Mouse (Mus musculus): ENCODE measurements around the gene Rtf2.

DNA sequence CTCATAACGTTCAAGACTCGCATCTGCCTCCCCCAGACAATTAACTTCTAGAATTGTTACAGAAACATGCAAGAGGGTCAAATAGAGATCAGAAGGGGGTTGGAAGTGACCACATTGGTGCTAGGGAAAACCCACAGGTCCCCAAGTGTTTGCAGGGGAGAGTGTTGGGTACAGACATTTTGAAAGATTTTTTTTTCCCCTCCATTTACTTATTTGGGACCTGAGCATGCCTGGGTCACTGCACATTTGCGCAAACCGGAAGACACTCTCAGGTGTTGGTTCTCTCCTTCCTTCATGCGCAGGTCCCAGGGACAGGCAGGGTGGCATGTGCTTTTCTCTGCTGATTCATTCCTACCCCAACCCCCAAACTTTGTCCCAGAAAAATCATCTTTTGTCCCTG is 23.5 kb upstream of the Rtf2 start:
- TF ChIP-seq HCFC1 (IDR thresholded peaks at IDR 0.05; ENCODE audit: borderline replicate concordance, insufficient read depth, low read length) (no peak), ZC3H11A (IDR thresholded peaks at IDR 0.05; ENCODE audit: borderline replicate concordance, low read depth, low read length) (no peak)
